Mouse (Mus musculus) liver, embryonic 12.5 days (tissue): ENCODE results near the gene Pim1. TPM values are rescaled to one million over a fixed set of nuclear protein-coding genes. Genes with fewer than 3 reads are reported as not detected.

ENCODE experiments used
- ATAC-seq: fragments of 200-750 bp; cut with Nextera tagmentation; 2 replicates; pipeline ENCODE4 v1.8.0; 2017; ENCODE audit warnings: moderate number of reproducible peaks, mild to moderate bottlenecking, moderate library complexity
- H3K27ac ChIP-seq: fragments of 300-500 bp; sonication (generic); 2 replicates; pipeline ENCODE4 v1.5.1; 2016; ENCODE audit warnings: mild to moderate bottlenecking
- H3K27me3 ChIP-seq: fragments of 300-500 bp; sonication (generic); replicated peaks from 2 replicates; pipeline ENCODE4 v1.6.1; 2016; ENCODE audit warnings: mild to moderate bottlenecking, moderate library complexity
- H3K36me3 ChIP-seq: fragments of 300-500 bp; sonication (generic); 2 replicates; pipeline ENCODE4 v1.6.1; 2016; ENCODE audit warnings: mild to moderate bottlenecking, moderate library complexity
- H3K4me1 ChIP-seq: fragments of 300-500 bp; sonication (generic); 2 replicates; pipeline ENCODE4 v1.6.1; 2016
- H3K4me2 ChIP-seq: fragments of 300-500 bp; sonication (generic); 2 replicates; pipeline ENCODE4 v1.6.1; 2016; ENCODE audit warnings: mild to moderate bottlenecking, moderate library complexity
- H3K4me3 ChIP-seq: fragments of 300-500 bp; sonication (generic); 2 replicates; pipeline ENCODE4 v1.5.1; 2016; ENCODE audit warnings: mild to moderate bottlenecking, moderate library complexity
- H3K9ac ChIP-seq: fragments of 300-500 bp; sonication (generic); 2 replicates; pipeline ENCODE4 v1.6.1; 2016; ENCODE audit warnings: mild to moderate bottlenecking, moderate library complexity
- H3K9me3 ChIP-seq: fragments of 300-500 bp; sonication (generic); replicated peaks from 2 replicates; pipeline ENCODE4 v1.6.1; 2016; ENCODE audit warnings: mild to moderate bottlenecking, moderate library complexity
- WGBS: fragments of 180-500 bp; shearing (Covaris S2); methylation state at CpG from one replicate; pipeline ENCODE4 v1.1.7; 2016; ENCODE audit not compliant: insufficient replicate concordance; 5-methylcytosine and 5-hydroxymethylcytosine counted together
- polyA plus RNA-seq: library from polyadenylated mRNA; unstranded; fragments of >200 nt; fragmentation: Nextera tagmentation; extraction: Ambion mirVana; gene quantifications from 2 replicates; pipeline ENCODE4 v1.2.1, GENCODE M21; 2016

Pim1 gene
- polyA plus RNA-seq, 1 experiment from 2014 or later, result 112 TPM

DNA sequence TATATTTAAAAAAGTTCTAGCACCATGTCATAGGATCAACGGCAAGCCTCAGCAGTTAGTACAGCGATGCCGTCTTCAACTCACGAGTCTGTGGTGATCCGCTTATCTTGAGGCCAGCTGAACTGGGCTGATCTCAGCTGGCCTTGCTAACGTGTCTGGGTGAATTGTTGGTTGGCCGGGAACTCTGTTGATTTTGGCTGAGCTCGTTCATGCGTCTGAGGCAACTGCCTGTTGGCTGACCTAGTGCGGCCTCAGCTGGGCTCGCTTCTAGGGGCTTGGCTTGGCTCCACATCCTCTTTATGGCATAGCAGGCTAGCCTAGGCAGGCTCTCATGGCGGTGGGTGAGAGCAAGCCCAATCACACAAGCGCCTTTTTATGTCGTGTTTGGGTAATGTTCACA is 50.9 kb downstream of the Pim1 start:
- Histone ChIP-seq H3K4me1 (no peaks in the 10 kb centered on the region), H3K4me3 (no peak overlapping the region), H3K27me3 (no peaks in the 10 kb centered on the region), H3K4me2 (no peak overlapping the region), H3K27ac (no peak overlapping the region), H3K9ac (no peak overlapping the region), H3K36me3 (no peaks in the 10 kb centered on the region), H3K9me3 (no peaks in the 10 kb centered on the region)
- no peak for ATAC-seq
- WGBS, result 62% methylated on average over 14 of the region's 14 CpGs

- H3K4me3 ChIP-seq, result no peak overlapping the region
- WGBS, result 81% methylated on average over 19 of the region's 19 CpGs
- no peaks in the 10 kb centered on the region for H3K9me3 ChIP-seq
- H3K27me3 ChIP-seq, result no peaks in the 10 kb centered on the region
- no peak overlapping the region for H3K9ac ChIP-seq
- ATAC-seq, result no peak
- H3K4me2 ChIP-seq, result no peak overlapping the region
- H3K27ac ChIP-seq, result no peak overlapping the region
- H3K36me3 ChIP-seq, result no peaks in the 10 kb centered on the region
- H3K4me1 ChIP-seq, result no peaks in the 10 kb centered on the region
Measured at GRCm38 (mm10) chr17:29542831-29543690, 52.5 kb downstream of the Pim1 start.

GRCm38 (mm10) chr17:29544064-29544463 is 53.5 kb downstream of the Pim1 start:
- Histone ChIP-seq H3K27me3 (no peaks in the 10 kb centered on the region), H3K4me3 (no peak overlapping the region), H3K4me1 (peaks cover 4% of the 10 kb centered on the region), H3K4me2 (no peak overlapping the region), H3K9me3 (no peaks in the 10 kb centered on the region), H3K9ac (no peak overlapping the region), H3K27ac (no peak overlapping the region), H3K36me3 (no peaks in the 10 kb centered on the region)
- no peak for ATAC-seq
- 63% methylated on average over 2 of the region's 2 CpGs for WGBS

DNA sequence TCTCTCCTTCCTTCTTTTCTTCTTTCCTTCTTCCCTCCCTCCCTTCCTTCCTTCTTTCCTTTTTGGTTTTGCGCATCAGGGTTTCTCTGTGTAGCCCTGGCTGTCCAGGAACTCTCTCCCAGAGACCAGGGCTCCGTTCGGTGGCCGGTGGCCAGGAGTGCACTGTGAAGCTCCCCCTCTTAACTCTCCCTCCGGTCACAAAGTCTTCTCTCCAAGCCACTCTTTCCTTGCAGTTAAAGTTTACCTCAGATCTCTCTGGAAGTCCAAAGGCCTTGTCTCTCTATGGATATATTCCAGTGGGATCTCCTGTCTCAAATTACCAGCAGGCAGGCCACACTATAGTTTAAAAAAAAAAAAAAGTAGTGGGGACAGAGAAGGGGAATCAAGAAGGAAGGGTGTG is 54.7 kb downstream of the Pim1 start:
- H3K27me3 ChIP-seq, result no peaks in the 10 kb centered on the region

More for the DNA sequence above, 54.7 kb downstream of the Pim1 start:
- Histone ChIP-seq H3K9me3 (no peaks in the 10 kb centered on the region), H3K4me1 (peaks cover 15% of the 10 kb centered on the region), H3K4me3 (no peak overlapping the region), H3K4me2 (no peak overlapping the region), H3K36me3 (no peaks in the 10 kb centered on the region), H3K27ac (no peak overlapping the region), H3K9ac (no peak overlapping the region)
- 86% methylated on average over 5 of the region's 5 CpGs for WGBS
- ATAC-seq, result no peak

Other genes starting within 250 kb of the Pim1 start
- gene Ppil1, start 226.6 kb upstream of the Pim1 start, polyA plus RNA-seq, result 123 and 126 TPM in 2 replicates
- 51.5 and 54.6 TPM in 2 replicates for gene BC004004, start 222.0 kb upstream of the Pim1 start, polyA plus RNA-seq
- gene Pi16, start 173.1 kb upstream of the Pim1 start, polyA plus RNA-seq, result 0.37 and 0.59 TPM in 2 replicates
- 107 and 109 TPM in 2 replicates for gene Mtch1, start 142.8 kb upstream of the Pim1 start, polyA plus RNA-seq
- 5.1 and 5.9 TPM in 2 replicates for gene Fgd2, start 129.8 kb upstream of the Pim1 start, polyA plus RNA-seq
- not detected in 2 replicates for gene Gm17657, start 58.9 kb downstream of the Pim1 start, polyA plus RNA-seq
- gene Tbc1d22b, start 59.0 kb downstream of the Pim1 start, polyA plus RNA-seq, result 7.4 and 7.9 TPM in 2 replicates
- 0.67 and 0.68 TPM in 2 replicates for gene Tmem217, start 61.6 kb downstream of the Pim1 start, polyA plus RNA-seq
- 54.3 and 60.4 TPM in 2 replicates for gene Rnf8, start 124.0 kb downstream of the Pim1 start, polyA plus RNA-seq
- gene Gm28043, start 124.1 kb downstream of the Pim1 start, polyA plus RNA-seq, result 1.6 and 1.7 TPM in 2 replicates
- gene Cmtr1, start 169.8 kb downstream of the Pim1 start, polyA plus RNA-seq, result 104 and 106 TPM in 2 replicates
- 9.8 and 10.8 TPM in 2 replicates for gene Ccdc167, start 226.3 kb downstream of the Pim1 start, polyA plus RNA-seq